Mouse (Mus musculus) lung, embryonic 16.5 days (tissue): ENCODE measurements at regions not wholly inside any gene's neighbourhood (a gene's known extent, or its start where the extent isn't known, plus 50 kb on each side); places are given as distances from the start of the nearest gene placed in this dataset.

Experiments used
- ATAC-seq: fragments of 200-750 bp; cut with Nextera tagmentation; 2 replicates; pipeline ENCODE4 v1.8.0; 2017; ENCODE audit warnings: low read depth, mild to moderate bottlenecking, moderate library complexity
- H3K27ac ChIP-seq: fragments of 300-500 bp; sonication (generic); 2 replicates; pipeline ENCODE4 v1.5.1; 2014; ENCODE audit warnings: mild to moderate bottlenecking, control low read depth, low read length
- H3K27me3 ChIP-seq: fragments of 300-500 bp; sonication (generic); 2 replicates; pipeline ENCODE4 v1.6.1; 2014; ENCODE audit warnings: low read depth, low read length, mixed read lengths; ENCODE audit not compliant: control insufficient read depth, insufficient read depth
- H3K36me3 ChIP-seq: fragments of 300-500 bp; sonication (generic); 2 replicates; pipeline ENCODE4 v1.6.1; 2014; ENCODE audit warnings: low read length; ENCODE audit not compliant: control insufficient read depth, insufficient read depth
- H3K4me1 ChIP-seq: fragments of 300-500 bp; sonication (generic); replicated peaks from 2 replicates; pipeline ENCODE4 v1.6.1; 2014; ENCODE audit warnings: low read length, mixed read lengths; ENCODE audit not compliant: control insufficient read depth, insufficient read depth
- H3K4me2 ChIP-seq: fragments of 300-500 bp; sonication (generic); 2 replicates; pipeline ENCODE4 v1.6.1; 2014; ENCODE audit warnings: low read depth, low read length, control low read depth
- H3K4me3 ChIP-seq: fragments of 300-500 bp; sonication (generic); 2 replicates; pipeline ENCODE4 v1.5.1; 2014; ENCODE audit warnings: mild to moderate bottlenecking, low read length, control low read depth
- H3K9ac ChIP-seq: fragments of 300-500 bp; sonication (generic); 2 replicates; pipeline ENCODE4 v1.6.1; 2014; ENCODE audit warnings: low read length, control low read depth
- H3K9me3 ChIP-seq: fragments of 300-500 bp; sonication (generic); 2 replicates; pipeline ENCODE4 v1.6.1; 2016; ENCODE audit warnings: low read length; ENCODE audit not compliant: control insufficient read depth
- WGBS: fragments of 180-500 bp; shearing (Covaris S2); extraction: QIAGEN DNeasy Blood & Tissue Kit; methylation state at CpG from one replicate; pipeline ENCODE4 v1.1.7; 2014; 5-methylcytosine and 5-hydroxymethylcytosine counted together

GRCm38 (mm10) chr3:60698189-60698588 lies 225.6 kb downstream of the Mbnl1 start:
- Histone ChIP-seq H3K27me3 (no peaks in the 10 kb centered on the region), H3K4me2 (no peak overlapping the region), H3K36me3 (no peaks in the 10 kb centered on the region), H3K27ac (no peak overlapping the region), H3K4me3 (no peak overlapping the region), H3K9me3 (no peaks in the 10 kb centered on the region), H3K4me1 (no peaks in the 10 kb centered on the region), H3K9ac (no peak overlapping the region)
- no peak for ATAC-seq

GRCm38 (mm10) chr3:60707139-60707538 lies 234.5 kb downstream of the Mbnl1 start:
- no peaks in the 10 kb centered on the region for H3K9me3 ChIP-seq
- H3K9ac ChIP-seq, result no peak overlapping the region
- H3K4me1 ChIP-seq, result no peaks in the 10 kb centered on the region
- H3K4me3 ChIP-seq, result no peak overlapping the region
- no peak overlapping the region for H3K27ac ChIP-seq
- 83% methylated on average over 4 of the region's 4 CpGs for WGBS
- no peak for ATAC-seq
- H3K27me3 ChIP-seq, result no peaks in the 10 kb centered on the region
- no peaks in the 10 kb centered on the region for H3K36me3 ChIP-seq
- no peak overlapping the region for H3K4me2 ChIP-seq

GRCm38 (mm10) chr3:60712896-60713295 lies 240.3 kb downstream of the Mbnl1 start:
- Histone ChIP-seq H3K27ac (no peak overlapping the region), H3K4me1 (no peaks in the 10 kb centered on the region), H3K36me3 (no peaks in the 10 kb centered on the region), H3K9ac (no peak overlapping the region), H3K4me2 (no peak overlapping the region), H3K27me3 (no peaks in the 10 kb centered on the region), H3K4me3 (no peak overlapping the region), H3K9me3 (no peaks in the 10 kb centered on the region)
- no peak for ATAC-seq
- WGBS, result 63% methylated on average over 4 of the region's 4 CpGs

- Histone ChIP-seq H3K27ac (no peak overlapping the region), H3K27me3 (no peaks in the 10 kb centered on the region), H3K4me3 (no peak overlapping the region), H3K9ac (no peak overlapping the region), H3K9me3 (no peaks in the 10 kb centered on the region), H3K4me1 (no peaks in the 10 kb centered on the region), H3K36me3 (no peaks in the 10 kb centered on the region), H3K4me2 (no peak overlapping the region)
- ATAC-seq, result no peak
These were observed 247.7 kb downstream of the Mbnl1 start for GRCm38 (mm10) chr3:60720322-60720721.

- Histone ChIP-seq H3K4me1 (no peaks in the 10 kb centered on the region), H3K27me3 (no peaks in the 10 kb centered on the region), H3K9me3 (no peaks in the 10 kb centered on the region), H3K36me3 (no peaks in the 10 kb centered on the region), H3K4me3 (no peak overlapping the region), H3K27ac (no peak overlapping the region), H3K4me2 (no peak overlapping the region), H3K9ac (no peak overlapping the region)
- ATAC-seq, result no peak
- 90% methylated on average over 1 of the region's 1 CpGs for WGBS
These were observed 258.7 kb downstream of the Mbnl1 start for GRCm38 (mm10) chr3:60731331-60731730.

GRCm38 (mm10) chr3:60740543-60741294 lies 261.9 kb upstream of the P2ry1 start:
- H3K4me3 ChIP-seq, result no peak overlapping the region
- no peaks in the 10 kb centered on the region for H3K9me3 ChIP-seq
- no peak overlapping the region for H3K9ac ChIP-seq
- no peaks in the 10 kb centered on the region for H3K27me3 ChIP-seq
- no peaks in the 10 kb centered on the region for H3K36me3 ChIP-seq
- H3K27ac ChIP-seq, result peak overlapping the region; percentile 80
- H3K4me1 ChIP-seq, result no peaks in the 10 kb centered on the region; the same call in 1 of the 2 replicates
- peak; percentile 85 for ATAC-seq
- no peak overlapping the region for H3K4me2 ChIP-seq

- no peaks in the 10 kb centered on the region for H3K9me3 ChIP-seq
- H3K27ac ChIP-seq, result peak overlapping the region; percentile 77
- H3K4me2 ChIP-seq, result no peak overlapping the region
- no peak overlapping the region for H3K4me3 ChIP-seq
- no peak overlapping the region for H3K9ac ChIP-seq
- no peaks in the 10 kb centered on the region for H3K36me3 ChIP-seq
- H3K27me3 ChIP-seq, result no peaks in the 10 kb centered on the region
- WGBS, result 36% methylated on average over 5 of the region's 5 CpGs
- ATAC-seq, result peak; percentile 91
- H3K4me1 ChIP-seq, result no peaks in the 10 kb centered on the region; the same call in 1 of the 2 replicates
These were observed 261.2 kb upstream of the P2ry1 start for GRCm38 (mm10) chr3:60741379-60741778.

- Histone ChIP-seq H3K27ac (peak overlapping the region; percentile 77), H3K9ac (no peak overlapping the region), H3K9me3 (no peaks in the 10 kb centered on the region), H3K4me3 (no peak overlapping the region), H3K4me2 (no peak overlapping the region), H3K4me1 (no peaks in the 10 kb centered on the region; the same call in 1 of the 2 replicates), H3K27me3 (no peaks in the 10 kb centered on the region), H3K36me3 (no peaks in the 10 kb centered on the region)
- 69% methylated on average over 2 of the region's 2 CpGs for WGBS
- no peak for ATAC-seq
These were observed 260.4 kb upstream of the P2ry1 start for GRCm38 (mm10) chr3:60742232-60742631.

GRCm38 (mm10) chr3:60745075-60745474 lies 257.5 kb upstream of the P2ry1 start:
- no peak for ATAC-seq
- Histone ChIP-seq H3K9ac (no peak overlapping the region), H3K4me1 (no peaks in the 10 kb centered on the region; the same call in 1 of the 2 replicates), H3K4me2 (no peak overlapping the region), H3K27me3 (no peaks in the 10 kb centered on the region), H3K9me3 (no peaks in the 10 kb centered on the region), H3K36me3 (no peaks in the 10 kb centered on the region), H3K27ac (no peak overlapping the region), H3K4me3 (no peak overlapping the region)
- 75% methylated on average over 1 of the region's 1 CpGs for WGBS

GRCm38 (mm10) chr3:60758568-60758967 lies 244.0 kb upstream of the P2ry1 start:
- no peak for ATAC-seq
- Histone ChIP-seq H3K4me3 (no peak overlapping the region), H3K9me3 (no peaks in the 10 kb centered on the region), H3K9ac (no peak overlapping the region), H3K36me3 (no peaks in the 10 kb centered on the region), H3K27me3 (no peaks in the 10 kb centered on the region), H3K4me1 (no peaks in the 10 kb centered on the region), H3K4me2 (no peak overlapping the region), H3K27ac (no peak overlapping the region)
- WGBS, result 56% methylated on average over 2 of the region's 2 CpGs
